Mouse (Mus musculus) MEL (cell line): Measurements from ENCODE around the gene Adam19.
A peak's percentile ranks its signal among the peaks of the same experiment; 100 is the strongest.

ENCODE experiments used
- CTCF ChIP-seq, 3 experiments: IDR thresholded peaks in 2 of 3; conservative IDR thresholded peaks in 1 of 3; 2 replicates each; pipeline ENCODE4 v1.5.1; 2011 to 2012; ENCODE audit warnings: low read length in 3 of 3, low read depth in 2 of 3, mild to moderate bottlenecking in 2 of 3, improper control_type of control experiment in 1 of 3, inconsistent platforms in 1 of 3, mixed read lengths in 1 of 3, moderate library complexity in 1 of 3; ENCODE audit not compliant: control insufficient read depth in 1 of 3, insufficient read depth in 1 of 3, poor library complexity in 1 of 3, severe bottlenecking in 1 of 3
- EP300 ChIP-seq, 2 experiments: IDR thresholded peaks; 2 replicates each; pipeline ENCODE4 v1.6.1; 2011; ENCODE audit warnings: improper control_type of control experiment in 2 of 2, low read length in 2 of 2, low read depth in 1 of 2, mild to moderate bottlenecking in 1 of 2
- GATA1 ChIP-seq: IDR thresholded peaks from 2 replicates; pipeline ENCODE4 v1.6.1; 2011; ENCODE audit warnings: low read depth, low read length, improper control_type of control experiment
- MYC ChIP-seq: IDR thresholded peaks from 2 replicates; pipeline ENCODE4 v1.6.1; 2011; ENCODE audit warnings: low read depth, mild to moderate bottlenecking, low read length, improper control_type of control experiment, moderate library complexity
- NRF1 ChIP-seq: IDR thresholded peaks from 2 replicates; pipeline ENCODE4 v1.6.1; 2014; ENCODE audit warnings: low read depth, mild to moderate bottlenecking, inconsistent platforms, low read length, improper control_type of control experiment, moderate library complexity; ENCODE audit not compliant: poor library complexity, insufficient read depth, severe bottlenecking
- POLR2A ChIP-seq, 2 experiments: IDR thresholded peaks; 2 replicates each; pipeline ENCODE4 v1.6.1; 2011 to 2012; ENCODE audit warnings: low read length in 2 of 2, mild to moderate bottlenecking in 2 of 2, control low read depth in 1 of 2, improper control_type of control experiment in 1 of 2, low read depth in 1 of 2, moderate library complexity in 1 of 2; ENCODE audit not compliant: control insufficient read depth in 1 of 2, insufficient read depth in 1 of 2, poor library complexity in 1 of 2
- TBP ChIP-seq: IDR thresholded peaks from 2 replicates; pipeline ENCODE4 v1.8.0; 2011; ENCODE audit warnings: low read depth, low read length, improper control_type of control experiment

DNA sequence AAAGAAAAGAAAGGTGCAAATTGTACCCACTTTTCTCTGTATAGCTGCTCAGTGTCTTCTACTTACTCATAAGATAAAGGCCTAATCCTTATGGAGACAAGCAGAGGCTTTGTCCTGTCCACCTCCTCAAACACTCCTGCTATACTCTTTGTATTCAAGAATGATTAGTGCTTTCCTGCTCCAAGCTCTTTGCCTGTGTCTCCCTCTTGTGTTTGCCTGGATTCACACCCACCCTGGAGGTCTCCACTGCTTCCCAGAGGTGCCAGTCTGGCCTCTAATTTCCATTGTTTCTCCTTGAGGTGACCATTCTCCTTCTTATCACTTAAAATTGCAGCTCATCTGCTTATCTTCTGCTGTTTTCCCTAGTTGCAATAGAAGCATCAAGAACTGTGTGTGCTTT, 101.7 kb downstream of the Adam19 start:
- TF ChIP-seq CTCF (IDR thresholded peaks at IDR 0.05 in 2 of 3, conservative IDR thresholded peaks at IDR 0.05 in 1 of 3; ENCODE audit: control insufficient read depth in 1 of 3, insufficient read depth in 1 of 3, low read depth in 2 of 3, low read length in 3 of 3, poor library complexity in 1 of 3, severe bottlenecking in 1 of 3): peak in 2 of 3 experiments; percentile 11 to 39; a peak in 3 of 6 replicates
- no peak for TF ChIP-seq MYC
- no peak for TF ChIP-seq EP300 (IDR thresholded peaks at IDR 0.05; ENCODE audit: low read depth in 1 of 2, low read length in 2 of 2)
- TF ChIP-seq GATA1: no peak
- TF ChIP-seq TBP: no peak
- TF ChIP-seq NRF1: no peak
- TF ChIP-seq POLR2A (IDR thresholded peaks at IDR 0.05; ENCODE audit: control insufficient read depth in 1 of 2, insufficient read depth in 1 of 2, low read depth in 1 of 2, low read length in 2 of 2, poor library complexity in 1 of 2): no peak
